Mouse (Mus musculus) gastrocnemius, adult 18-20 months (tissue): Measurements from ENCODE around the gene Acp4. TPM values are rescaled to one million over a fixed set of nuclear protein-coding genes. Genes with fewer than 3 reads are reported as not detected.

ENCODE experiments used
- total RNA-seq, 2 experiments: library from RNA; stranded (reverse); gene quantifications; 2 replicates each; pipeline ENCODE4 v1.2.3; 2021

Acp4 gene
- total RNA-seq, 2 experiments from 2014 or later, result not detected

Other genes starting within 250 kb of the Acp4 start
- gene Klk1b26, start 245.2 kb downstream of the Acp4 start, total RNA-seq, result 1 to 10 TPM in 1 of 2 experiments, under 1 TPM in 1; 0.21 to 1.1 TPM
- not detected for gene Klk1b27, start 205.1 kb downstream of the Acp4 start, total RNA-seq
- gene Klk1b21, start 155.1 kb downstream of the Acp4 start, total RNA-seq, result not detected
- gene Klk1b22, start 144.7 kb downstream of the Acp4 start, total RNA-seq, result not detected
- gene Klk1b16, start 120.6 kb downstream of the Acp4 start, total RNA-seq, result not detected
- not detected for gene Klk1b24, start 69.1 kb downstream of the Acp4 start, total RNA-seq
- gene Klk1b3, start 59.2 kb downstream of the Acp4 start, total RNA-seq, result not detected
- not detected for gene Klk1b4, start 49.9 kb downstream of the Acp4 start, total RNA-seq
- gene Klk1b5, start 41.4 kb downstream of the Acp4 start, total RNA-seq, result not detected
- gene Klk1, start 32.0 kb downstream of the Acp4 start, total RNA-seq, result under 1 TPM in 1 of 2 experiments, not detected in 1; 0.71 TPM
- gene Gm36864, start 21.2 kb downstream of the Acp4 start, total RNA-seq, result not detected
- gene 1700028J19Rik, start 10.7 kb downstream of the Acp4 start, total RNA-seq, result not detected
- gene 2410002F23Rik, start 10.7 kb downstream of the Acp4 start, total RNA-seq, result 1 to 10 TPM; 4.9 to 5.9 TPM
- gene Gm15517, start 4.1 kb upstream of the Acp4 start, total RNA-seq, result not detected
- 1 to 10 TPM in 1 of 2 experiments, under 1 TPM in 1; 0.84 to 1.3 TPM for gene Clec11a, start 49.5 kb upstream of the Acp4 start, total RNA-seq
- gene Shank1, start 52.9 kb upstream of the Acp4 start, total RNA-seq, result under 1 TPM; 0.25 to 0.36 TPM
- 1 to 10 TPM; 3.4 to 4.8 TPM for gene Syt3, start 126.7 kb upstream of the Acp4 start, total RNA-seq
- gene 1700008O03Rik, start 128.4 kb upstream of the Acp4 start, total RNA-seq, result under 1 TPM in 1 of 2 experiments, not detected in 1; 0.25 TPM
- under 1 TPM in 1 of 2 experiments, not detected in 1; 0.12 TPM for gene Lrrc4b, start 171.6 kb upstream of the Acp4 start, total RNA-seq
- gene Aspdh, start 208.0 kb upstream of the Acp4 start, total RNA-seq, result not detected
- gene Josd2, start 210.6 kb upstream of the Acp4 start, total RNA-seq, result 10 to 100 TPM; 49.8 to 49.9 TPM
- gene Emc10, start 239.2 kb upstream of the Acp4 start, total RNA-seq, result 10 to 100 TPM; 48.2 to 49.0 TPM
- gene Fam71e1, start 239.2 kb upstream of the Acp4 start, total RNA-seq, result 1 to 10 TPM; 3.5 to 5.0 TPM